Mouse (Mus musculus): ENCODE measurements around the gene Atf2. TPM values are rescaled to one million over a fixed set of nuclear protein-coding genes. Genes with fewer than 3 reads are reported as not detected.

Gene Atf2
- polyA plus RNA-seq, 1 experiment from 2014 or later, result 68.9 TPM

DNA sequence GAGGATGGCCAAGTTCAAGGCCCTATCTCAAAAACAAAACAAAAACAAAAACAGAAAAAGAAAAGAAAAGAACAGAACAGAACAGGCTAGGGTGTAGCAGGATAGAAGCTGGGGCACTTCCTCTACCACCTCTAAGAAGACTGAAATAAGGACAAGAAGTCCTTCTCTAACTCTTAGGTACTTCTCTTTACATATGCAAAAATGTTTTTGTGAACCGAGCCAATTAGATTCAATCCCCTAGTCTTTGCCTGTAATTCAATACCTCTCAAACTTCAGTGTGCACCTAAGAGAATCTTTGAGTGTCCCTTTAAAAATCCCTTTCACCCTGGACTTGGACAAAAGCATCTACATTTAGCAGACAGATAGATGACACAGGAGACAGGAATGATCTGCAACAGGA lies 119.5 kb downstream of the Atf2 start:
- WGBS, result 43% methylated on average over 1 of the region's 1 CpGs
- H3K4me2 ChIP-seq, result no peak overlapping the region; the same call in 1 of the 2 replicates
- no peak overlapping the region for H3K27ac ChIP-seq
- no peaks in the 10 kb centered on the region for H3K36me3 ChIP-seq
- peaks cover 22% of the 10 kb centered on the region for H3K27me3 ChIP-seq
- H3K9ac ChIP-seq, result no peak overlapping the region
- ATAC-seq (ENCODE audit: borderline replicate concordance, extremely low read depth, low FRiP score, low TSS enrichment), result no peak
- peaks cover 13% of the 10 kb centered on the region for H3K4me1 ChIP-seq
- H3K9me3 ChIP-seq, result no peaks in the 10 kb centered on the region
- no peak overlapping the region for H3K4me3 ChIP-seq

DNA sequence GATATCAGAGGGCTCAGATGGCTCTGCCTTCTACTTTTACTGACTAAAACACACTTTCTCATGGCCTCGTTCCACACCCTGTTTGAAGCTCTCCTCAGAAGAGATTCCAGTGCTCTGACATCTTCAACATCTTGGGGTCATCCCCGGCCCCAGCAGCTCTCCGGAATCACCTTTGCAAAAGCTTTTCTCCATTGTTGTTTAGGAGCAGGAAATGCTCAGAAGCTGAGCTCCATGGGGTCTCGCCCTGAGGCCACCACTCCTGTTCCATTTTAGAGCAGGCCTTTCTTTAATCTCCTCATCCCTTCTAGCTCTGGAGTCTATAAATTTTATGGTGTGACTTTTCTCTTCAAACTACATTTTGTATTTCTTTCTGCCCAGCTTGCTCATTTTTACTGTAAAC lies 123.8 kb downstream of the Atf2 start:
- H3K36me3 ChIP-seq, result no peaks in the 10 kb centered on the region
- H3K4me2 ChIP-seq, result no peak overlapping the region

More for the DNA sequence above, 123.8 kb downstream of the Atf2 start:
- H3K4me1 ChIP-seq, result peaks cover 13% of the 10 kb centered on the region
- WGBS, result 81% methylated on average over 4 of the region's 4 CpGs
- H3K27ac ChIP-seq, result no peak overlapping the region
- ATAC-seq (ENCODE audit: borderline replicate concordance, extremely low read depth, low FRiP score, low TSS enrichment), result no peak
- no peaks in the 10 kb centered on the region for H3K9me3 ChIP-seq
- no peaks in the 10 kb centered on the region for H3K27me3 ChIP-seq
- H3K4me3 ChIP-seq, result no peak overlapping the region
- no peak overlapping the region for H3K9ac ChIP-seq

Other genes with a start within 250 kb of the Atf2 start
- gene Chn1, start 117.3 kb downstream of the Atf2 start, polyA plus RNA-seq (2015; fragmentation: Nextera tagmentation; extraction: Ambion mirVana), result 58.4 and 60.8 TPM in 2 replicates
- 1,069 and 1,119 TPM in 2 replicates for gene Atp5g3, start 18.7 kb upstream of the Atf2 start, polyA plus RNA-seq (2015; fragmentation: Nextera tagmentation; extraction: Ambion mirVana)

Data from lung, embryonic 15.5 days (tissue).